Mouse (Mus musculus) small intestine, adult 2 months (tissue): ENCODE results near the gene Atxn2l.

ENCODE experiments used
- CTCF ChIP-seq: fragments of 200-500 bp; IDR thresholded peaks from 2 replicates; pipeline ENCODE4 v1.5.1; 2012; ENCODE audit warnings: low read depth, mild to moderate bottlenecking, control low read depth, inconsistent platforms, low read length, moderate library complexity, mixed read lengths; ENCODE audit not compliant: insufficient replicate concordance, insufficient read length; ENCODE audit errors: extremely low read depth
- POLR2A ChIP-seq: fragments of 200-500 bp; IDR thresholded peaks from 2 replicates; pipeline ENCODE4 v1.6.1; 2012; ENCODE audit warnings: low read depth, mild to moderate bottlenecking, control low read depth, inconsistent platforms, low read length, moderate library complexity

GRCm38 (mm10) chr7:126443997-126444396, 59.2 kb downstream of the Atxn2l start:
- TF ChIP-seq CTCF = no peak
- no peak for TF ChIP-seq POLR2A
